Mouse (Mus musculus) cerebral cortex, adult 2 months (tissue): Measurements from ENCODE around the gene Vps45.

Source experiments
- whole genome bisulfite sequencing: fragments of 180-500 bp; shearing (Covaris S2); methylation state at CpG from one replicate; pipeline ENCODE4 v1.1.7; 2018; 5-methylcytosine and 5-hydroxymethylcytosine counted together

Vps45 gene

GRCm38 (mm10) chr3:96058231-96058896 lies at the start of gene Vps45:
Gene Vps45, minus strand, starts transcription at chr3:96058466.
- 1% methylated on average over 18 of the region's 18 CpGs for WGBS

- WGBS = 75% methylated on average over 4 of the region's 4 CpGs
These were observed 47.9 kb upstream of the Vps45 start for GRCm38 (mm10) chr3:96106151-96106550.

GRCm38 (mm10) chr3:96105232-96105747 lies 47.0 kb upstream of the Vps45 start:
- WGBS = 6% methylated on average over 10 of the region's 10 CpGs

GRCm38 (mm10) chr3:96104261-96105065 lies 46.2 kb upstream of the Vps45 start, which contains the start of gene Otud7b:
Gene Otud7b, plus strand, starts transcription at chr3:96104527.
- WGBS = under 1% methylated on average over 83 of the region's 84 CpGs

- 3% methylated on average over 8 of the region's 8 CpGs for WGBS
These were observed 45.6 kb upstream of the Vps45 start for GRCm38 (mm10) chr3:96103901-96104260.

GRCm38 (mm10) chr3:96102100-96102872 lies 44.0 kb upstream of the Vps45 start:
- 26% methylated on average over 14 of the region's 14 CpGs for WGBS

GRCm38 (mm10) chr3:96098616-96099267 lies 40.5 kb upstream of the Vps45 start:
- WGBS = 61% methylated on average over 7 of the region's 7 CpGs

GRCm38 (mm10) chr3:96098168-96098567 lies 39.9 kb upstream of the Vps45 start:
- 62% methylated on average over 4 of the region's 4 CpGs for WGBS

- WGBS = 68% methylated on average over 13 of the region's 13 CpGs
These were observed 35.9 kb upstream of the Vps45 start for GRCm38 (mm10) chr3:96094203-96094602.

- 69% methylated on average over 13 of the region's 13 CpGs for WGBS
These were observed 35.2 kb upstream of the Vps45 start for GRCm38 (mm10) chr3:96093509-96093908.

- WGBS = 82% methylated on average over 6 of the region's 6 CpGs
These were observed 33.7 kb upstream of the Vps45 start for GRCm38 (mm10) chr3:96091966-96092365.

- WGBS = 83% methylated on average over 2 of the region's 2 CpGs
These were observed 32.9 kb upstream of the Vps45 start for GRCm38 (mm10) chr3:96091146-96091545.

GRCm38 (mm10) chr3:96089882-96090489 lies 31.7 kb upstream of the Vps45 start:
- 67% methylated on average over 2 of the region's 2 CpGs for WGBS

GRCm38 (mm10) chr3:96087801-96088200 lies 29.5 kb upstream of the Vps45 start:
- WGBS = 83% methylated on average over 4 of the region's 4 CpGs

GRCm38 (mm10) chr3:96087219-96087618 lies 29.0 kb upstream of the Vps45 start:
- 82% methylated on average over 2 of the region's 2 CpGs for WGBS

- 74% methylated on average over 10 of the region's 10 CpGs for WGBS
These were observed 26.0 kb upstream of the Vps45 start for GRCm38 (mm10) chr3:96084146-96084755.

- WGBS = 75% methylated on average over 15 of the region's 15 CpGs
These were observed 24.6 kb upstream of the Vps45 start for GRCm38 (mm10) chr3:96082714-96083508.

- WGBS = 91% methylated on average over 2 of the region's 2 CpGs
These were observed 23.8 kb upstream of the Vps45 start for GRCm38 (mm10) chr3:96082100-96082499.

GRCm38 (mm10) chr3:96081650-96082049 lies 23.4 kb upstream of the Vps45 start:
- WGBS = 84% methylated on average over 4 of the region's 4 CpGs

- 89% methylated on average over 1 of the region's 1 CpGs for WGBS
These were observed 22.7 kb upstream of the Vps45 start for GRCm38 (mm10) chr3:96081006-96081405.
